Mouse (Mus musculus) hindbrain, embryonic 12.5 days (tissue): ENCODE measurements around the gene Cacna1h. TPM values are rescaled to one million over a fixed set of nuclear protein-coding genes. Genes with fewer than 3 reads are reported as not detected.

Source experiments
- ATAC-seq: fragments of 200-750 bp; cut with Nextera tagmentation; 2 replicates; pipeline ENCODE4 v1.8.0; 2017; ENCODE audit warnings: moderate TSS enrichment; ENCODE audit not compliant: low FRiP score
- H3K27ac ChIP-seq: fragments of 300-500 bp; sonication (generic); 2 replicates; pipeline ENCODE4 v1.5.1; 2016; ENCODE audit warnings: mild to moderate bottlenecking
- H3K27me3 ChIP-seq: fragments of 300-500 bp; sonication (generic); 2 replicates; pipeline ENCODE4 v1.6.1; 2016; ENCODE audit warnings: mild to moderate bottlenecking
- H3K36me3 ChIP-seq: fragments of 300-500 bp; sonication (generic); 2 replicates; pipeline ENCODE4 v1.6.1; 2016; ENCODE audit warnings: mild to moderate bottlenecking
- H3K4me1 ChIP-seq: fragments of 300-500 bp; sonication (generic); 2 replicates; pipeline ENCODE4 v1.6.1; 2016
- H3K4me2 ChIP-seq: fragments of 300-500 bp; sonication (generic); replicated peaks from 2 replicates; pipeline ENCODE4 v1.6.1; 2016; ENCODE audit warnings: mild to moderate bottlenecking
- H3K4me3 ChIP-seq: fragments of 300-500 bp; sonication (generic); 2 replicates; pipeline ENCODE4 v1.5.1; 2016; ENCODE audit warnings: mild to moderate bottlenecking
- H3K9ac ChIP-seq: fragments of 300-500 bp; sonication (generic); 2 replicates; pipeline ENCODE4 v1.6.1; 2016; ENCODE audit warnings: mild to moderate bottlenecking, moderate library complexity
- H3K9me3 ChIP-seq: fragments of 300-500 bp; sonication (generic); replicated peaks from 2 replicates; pipeline ENCODE4 v1.6.1; 2016; ENCODE audit warnings: mild to moderate bottlenecking
- WGBS: fragments of 180-500 bp; shearing (Covaris S2); methylation state at CpG from one replicate; pipeline ENCODE4 v1.1.7; 2016; 5-methylcytosine and 5-hydroxymethylcytosine counted together
- polyA plus RNA-seq: library from polyadenylated mRNA; unstranded; fragments of >200 nt; fragmentation: Nextera tagmentation; extraction: Ambion mirVana; gene quantifications from 2 replicates; pipeline ENCODE4 v1.2.1, GENCODE M21; 2016

The Cacna1h gene
- polyA plus RNA-seq, 1 experiment from 2014 or later: 12.7 TPM

- 81% methylated on average over 4 of the region's 4 CpGs for WGBS
- Histone ChIP-seq H3K9me3 (no peaks in the 10 kb centered on the region), H3K4me2 (no peak overlapping the region), H3K27ac (no peak overlapping the region), H3K4me3 (no peak overlapping the region), H3K27me3 (peaks cover 8% of the 10 kb centered on the region; the same call in 1 of the 2 replicates), H3K4me1 (peaks cover 9% of the 10 kb centered on the region), H3K36me3 (no peaks in the 10 kb centered on the region), H3K9ac (no peak overlapping the region)
- no peak for ATAC-seq
These were observed 30.5 kb upstream of the Cacna1h start for GRCm38 (mm10) chr17:25464091-25464490.

DNA sequence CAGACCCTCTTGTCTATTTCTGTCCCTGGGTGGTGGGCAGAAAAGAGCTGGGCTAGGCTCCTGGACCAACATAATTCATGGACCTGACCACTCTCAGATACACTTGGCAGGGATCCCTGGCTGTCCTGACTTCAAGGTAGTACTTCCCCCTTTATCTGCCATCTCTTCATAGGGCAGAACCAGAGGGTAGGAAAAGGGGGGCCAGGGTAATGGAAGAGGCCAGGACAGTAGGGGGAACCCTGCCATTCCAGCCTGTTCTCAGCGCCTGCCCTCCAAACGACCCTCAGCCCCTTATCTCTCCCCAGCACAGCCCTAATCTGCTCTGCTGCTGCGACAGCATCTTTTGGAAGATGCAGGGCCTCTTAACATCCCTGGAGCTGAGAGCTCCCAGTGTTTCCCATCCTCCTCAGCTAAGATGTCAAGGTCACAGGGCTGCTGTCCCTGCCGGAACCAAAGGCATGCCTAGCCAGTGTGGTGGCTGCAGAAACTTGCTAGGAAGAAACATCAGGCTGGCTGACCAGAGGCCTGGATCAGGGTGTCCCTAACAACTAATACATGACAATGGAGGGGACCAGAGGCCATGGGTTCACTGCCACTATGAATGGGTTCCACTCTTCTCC is 29.9 kb upstream of the Cacna1h start:
- no peaks in the 10 kb centered on the region for H3K36me3 ChIP-seq
- WGBS: 73% methylated on average over 4 of the region's 4 CpGs
- H3K4me2 ChIP-seq: no peak overlapping the region
- H3K4me1 ChIP-seq: peaks cover 9% of the 10 kb centered on the region
- H3K27me3 ChIP-seq: peaks cover 4% of the 10 kb centered on the region; the same call in 1 of the 2 replicates
- H3K27ac ChIP-seq: no peak overlapping the region
- ATAC-seq: no peak
- H3K4me3 ChIP-seq: no peak overlapping the region
- no peak overlapping the region for H3K9ac ChIP-seq
- H3K9me3 ChIP-seq: no peaks in the 10 kb centered on the region

- no peaks in the 10 kb centered on the region for H3K9me3 ChIP-seq
- H3K4me3 ChIP-seq: no peak overlapping the region
- no peak overlapping the region for H3K9ac ChIP-seq
- H3K4me1 ChIP-seq: peaks cover 9% of the 10 kb centered on the region
- no peaks in the 10 kb centered on the region for H3K36me3 ChIP-seq
- 28% methylated on average over 9 of the region's 9 CpGs for WGBS
- no peak overlapping the region for H3K27ac ChIP-seq
- H3K27me3 ChIP-seq: no peaks in the 10 kb centered on the region
- H3K4me2 ChIP-seq: no peak overlapping the region
- peak; percentile 60 for ATAC-seq
These were observed 28.8 kb upstream of the Cacna1h start for GRCm38 (mm10) chr17:25462236-25462875.

GRCm38 (mm10) chr17:25456540-25456939 is 23.0 kb upstream of the Cacna1h start:
- 53% methylated on average over 8 of the region's 8 CpGs for WGBS
- Histone ChIP-seq H3K27ac (peak overlapping the region; percentile 42; the same call in 1 of the 2 replicates), H3K4me3 (no peak overlapping the region), H3K9ac (no peak overlapping the region), H3K27me3 (no peaks in the 10 kb centered on the region; the same call in 1 of the 2 replicates), H3K4me2 (0 out of 2 replicates have a peak overlapping the region, but pooled peaks have one; percentile 0), H3K9me3 (no peaks in the 10 kb centered on the region), H3K36me3 (no peaks in the 10 kb centered on the region), H3K4me1 (peaks cover 7% of the 10 kb centered on the region; the same call in 1 of the 2 replicates)
- peak; percentile 52; the same call in 1 of the 2 replicates for ATAC-seq

DNA sequence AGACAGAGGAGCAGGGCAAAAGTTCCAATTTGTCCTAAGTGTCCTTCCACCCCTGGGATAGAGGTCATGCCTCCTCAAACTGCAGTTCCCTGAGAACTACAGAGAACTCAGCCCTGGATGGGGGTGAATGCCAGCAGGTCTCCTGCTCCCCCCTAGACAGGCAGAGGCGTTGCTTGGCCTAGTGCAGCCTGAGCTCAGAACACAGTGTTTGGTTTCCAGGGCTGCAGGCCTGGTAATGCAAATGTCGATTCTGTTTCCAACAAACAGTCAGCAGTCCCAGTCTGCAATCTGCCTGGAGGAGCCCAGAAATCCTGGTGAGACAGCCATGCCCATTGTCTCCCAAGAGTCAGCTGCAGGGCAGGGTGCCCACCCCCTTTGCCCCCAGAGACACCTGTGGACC is 20.7 kb upstream of the Cacna1h start, which contains the start of gene Tekt4:
Gene Tekt4 (plus strand): TSS at position 344 of the 400 bp plus-strand sequence.
- no peak within 1 kb of the TSS for H3K4me3 ChIP-seq
- no peaks in the 10 kb centered on the region for H3K36me3 ChIP-seq
- ATAC-seq: no peak
- 0 out of 2 replicates have a peak within 1 kb of the TSS, but pooled peaks have one; percentile 18 for H3K9ac ChIP-seq
- H3K4me2 ChIP-seq: no peak within 1 kb of the TSS
- WGBS: 43% methylated on average over 2 of the region's 2 CpGs
- H3K4me1 ChIP-seq: peaks cover 7% of the 10 kb centered on the region; the same call in 1 of the 2 replicates
- H3K27ac ChIP-seq: no peak within 1 kb of the TSS
- no peaks in the 10 kb centered on the region; the same call in 1 of the 2 replicates for H3K27me3 ChIP-seq
- no peaks in the 10 kb centered on the region for H3K9me3 ChIP-seq

GRCm38 (mm10) chr17:25452246-25452965 is 18.8 kb upstream of the Cacna1h start:
- no peak overlapping the region for H3K4me3 ChIP-seq
- H3K36me3 ChIP-seq: no peaks in the 10 kb centered on the region
- H3K4me1 ChIP-seq: peaks cover 7% of the 10 kb centered on the region; the same call in 1 of the 2 replicates
- no peak overlapping the region for H3K9ac ChIP-seq
- H3K27me3 ChIP-seq: no peaks in the 10 kb centered on the region; the same call in 1 of the 2 replicates
- no peak overlapping the region for H3K27ac ChIP-seq
- no peak overlapping the region for H3K4me2 ChIP-seq
- 80% methylated on average over 5 of the region's 5 CpGs for WGBS
- no peaks in the 10 kb centered on the region for H3K9me3 ChIP-seq
- no peak for ATAC-seq

GRCm38 (mm10) chr17:25450329-25450728 is 16.7 kb upstream of the Cacna1h start:
- ATAC-seq: no peak
- Histone ChIP-seq H3K27me3 (no peaks in the 10 kb centered on the region; the same call in 1 of the 2 replicates), H3K4me1 (peaks cover 3% of the 10 kb centered on the region; the same call in 1 of the 2 replicates), H3K27ac (no peak overlapping the region), H3K9ac (no peak overlapping the region), H3K4me3 (no peak overlapping the region), H3K9me3 (no peaks in the 10 kb centered on the region), H3K4me2 (no peak overlapping the region), H3K36me3 (no peaks in the 10 kb centered on the region)
- WGBS: 57% methylated on average over 4 of the region's 4 CpGs

DNA sequence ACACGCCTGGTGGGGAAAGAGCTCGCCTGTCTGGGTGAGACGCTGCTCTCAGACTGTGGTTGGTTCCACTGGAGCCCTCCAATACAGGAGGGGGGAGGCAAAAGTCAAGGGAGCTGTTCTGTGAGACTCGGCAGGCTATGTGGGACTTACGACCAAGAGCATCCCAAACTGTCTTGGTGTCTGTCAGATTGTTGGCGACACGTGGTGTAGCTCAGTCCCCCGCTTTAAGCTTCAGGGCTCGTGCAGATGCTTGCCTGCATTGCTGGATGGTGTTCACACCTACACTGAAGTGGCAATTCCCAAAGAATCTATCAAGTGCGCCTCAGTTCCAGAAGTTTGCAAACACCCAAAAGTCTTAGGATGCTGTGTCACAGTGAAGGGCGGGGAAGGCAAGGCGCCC is 14.3 kb upstream of the Cacna1h start:
- peaks cover under 1% of the 10 kb centered on the region; the same call in 1 of the 2 replicates for H3K4me1 ChIP-seq
- H3K4me2 ChIP-seq: no peak overlapping the region
- no peak for ATAC-seq
- H3K9me3 ChIP-seq: no peaks in the 10 kb centered on the region
- H3K9ac ChIP-seq: no peak overlapping the region
- no peak overlapping the region for H3K4me3 ChIP-seq
- WGBS: 86% methylated on average over 12 of the region's 12 CpGs
- no peak overlapping the region for H3K27ac ChIP-seq
- no peaks in the 10 kb centered on the region; the same call in 1 of the 2 replicates for H3K27me3 ChIP-seq
- no peaks in the 10 kb centered on the region for H3K36me3 ChIP-seq

DNA sequence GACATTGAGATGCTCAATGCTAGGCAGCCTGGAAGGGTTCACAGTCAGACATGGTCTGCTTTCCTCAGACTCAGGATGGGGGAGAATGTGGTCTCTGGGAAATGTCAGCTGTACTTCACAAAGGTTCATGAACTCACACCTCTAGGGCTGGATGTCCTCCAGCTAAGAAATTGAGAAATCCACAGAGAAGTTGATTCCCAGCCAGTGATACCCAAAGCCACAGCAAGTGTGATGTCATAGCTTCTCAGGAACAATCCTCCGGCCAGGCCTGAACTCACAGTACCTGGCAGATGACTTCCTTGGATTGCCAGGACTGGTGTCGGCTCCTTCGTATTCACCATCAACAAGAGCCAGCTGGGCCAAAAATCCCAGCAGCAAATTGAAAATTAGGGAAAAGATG is 12.3 kb upstream of the Cacna1h start:
- no peak overlapping the region for H3K27ac ChIP-seq
- ATAC-seq: no peak

DNA sequence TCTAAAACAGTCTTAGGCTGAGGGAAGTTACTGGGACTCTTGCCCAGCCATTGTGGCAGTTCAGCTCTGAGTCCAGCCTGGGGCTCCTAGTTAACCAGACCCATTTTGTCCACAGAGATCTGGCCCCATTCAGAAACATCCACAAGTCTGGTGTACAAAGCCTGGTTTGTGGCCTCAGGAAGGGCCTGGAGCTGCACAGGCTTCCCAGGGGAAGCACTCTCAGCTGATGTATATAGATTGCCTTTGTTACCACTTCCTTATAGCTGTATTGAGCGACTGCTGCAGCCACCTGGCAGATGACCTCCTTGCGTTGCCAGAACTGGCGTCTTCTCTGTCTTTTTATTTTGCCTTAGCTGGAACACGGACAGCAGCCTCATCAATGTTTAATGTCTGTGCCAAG is 11.5 kb upstream of the Cacna1h start:
- ATAC-seq: no peak
- Histone ChIP-seq H3K27me3 (peaks cover 5% of the 10 kb centered on the region; the same call in 1 of the 2 replicates), H3K27ac (0 out of 2 replicates have a peak overlapping the region, but pooled peaks have one; percentile 0), H3K4me2 (no peak overlapping the region), H3K4me3 (no peak overlapping the region), H3K4me1 (peaks cover 9% of the 10 kb centered on the region; the same call in 1 of the 2 replicates), H3K9ac (no peak overlapping the region), H3K36me3 (no peaks in the 10 kb centered on the region), H3K9me3 (no peaks in the 10 kb centered on the region)
- WGBS: 54% methylated on average over 4 of the region's 4 CpGs

More for the DNA sequence above, 12.3 kb upstream of the Cacna1h start:
- H3K4me2 ChIP-seq: no peak overlapping the region
- H3K9me3 ChIP-seq: no peaks in the 10 kb centered on the region
- no peaks in the 10 kb centered on the region for H3K36me3 ChIP-seq
- H3K4me3 ChIP-seq: no peak overlapping the region
- H3K9ac ChIP-seq: no peak overlapping the region
- peaks cover 5% of the 10 kb centered on the region; the same call in 1 of the 2 replicates for H3K4me1 ChIP-seq
- peaks cover 4% of the 10 kb centered on the region; the same call in 1 of the 2 replicates for H3K27me3 ChIP-seq
- 90% methylated on average over 3 of the region's 3 CpGs for WGBS

- Histone ChIP-seq H3K4me2 (no peak overlapping the region), H3K4me3 (no peak overlapping the region), H3K36me3 (no peaks in the 10 kb centered on the region), H3K27me3 (peaks cover 5% of the 10 kb centered on the region; the same call in 1 of the 2 replicates), H3K9me3 (no peaks in the 10 kb centered on the region), H3K27ac (no peak overlapping the region), H3K9ac (no peak overlapping the region), H3K4me1 (peaks cover 9% of the 10 kb centered on the region; the same call in 1 of the 2 replicates)
- 77% methylated on average over 3 of the region's 3 CpGs for WGBS
- ATAC-seq: no peak
These were observed 9.3 kb upstream of the Cacna1h start for GRCm38 (mm10) chr17:25442889-25443288.

GRCm38 (mm10) chr17:25441417-25441816 is 7.8 kb upstream of the Cacna1h start:
- 74% methylated on average over 6 of the region's 6 CpGs for WGBS
- Histone ChIP-seq H3K36me3 (no peaks in the 10 kb centered on the region), H3K9me3 (no peaks in the 10 kb centered on the region), H3K27me3 (peaks cover 7% of the 10 kb centered on the region; the same call in 1 of the 2 replicates), H3K4me2 (no peak overlapping the region), H3K4me1 (peaks cover 9% of the 10 kb centered on the region; the same call in 1 of the 2 replicates), H3K27ac (no peak overlapping the region), H3K4me3 (no peak overlapping the region), H3K9ac (no peak overlapping the region)
- ATAC-seq: no peak
